ENCODE assay signal across 26 mouse cellular contexts in genomic region chr1:105170979-105171378, GRCm38 (mm10).
DNase-seq lines count a peak whose midpoint lies in the region; ATAC-seq and TF ChIP-seq lines count a peak whose summit lies in the region.
"Had no signal": no experiment of that assay in that cellular context is flagged by ENCODE, and none has a peak within 500 bp of the region (broad histone marks: within the 10 kb centered on the region; RNA-seq: fewer than 3 reads in every experiment).

No protein-coding gene starts in this region.

- no peak for TF ChIP-seq EP300 in liver, postnatal 0 days (IDR thresholded peaks at IDR 0.05; ENCODE audit: low read depth)
- TF ChIP-seq EP300 in lung, postnatal 0 days (IDR thresholded peaks at IDR 0.05) = no peak

- 27% methylated on average over 1 of the region's 1 CpGs for WGBS in liver, postnatal 0 days (ENCODE audit: insufficient replicate concordance)
- WGBS in bone marrow, adult 2 months = 7% methylated on average over 1 of the region's 1 CpGs
- WGBS in macrophage (ENCODE audit: missing documents) = 8% methylated on average over 1 of the region's 1 CpGs
- WGBS in embryonic facial prominence, embryonic 10.5 days = 70% methylated on average over 1 of the region's 1 CpGs
- 86% methylated on average over 1 of the region's 1 CpGs for WGBS in lung, postnatal 0 days
- 63% methylated on average over 1 of the region's 1 CpGs for WGBS in heart, embryonic 12.5 days

- no peaks in the 10 kb centered on the region for H3K79me2 ChIP-seq in macrophage (ENCODE audit: inconsistent target)

- no peaks in the 10 kb centered on the region for H3K9me3 ChIP-seq in liver, postnatal 0 days (ENCODE audit: low read length)
- no peaks in the 10 kb centered on the region for H3K9me3 ChIP-seq in embryonic facial prominence, embryonic 10.5 days
- no peaks in the 10 kb centered on the region for H3K9me3 ChIP-seq in lung, postnatal 0 days (ENCODE audit: low read length)
- no peaks in the 10 kb centered on the region for H3K9me3 ChIP-seq in heart, embryonic 12.5 days (replicated peaks)
- H3K9me3 ChIP-seq: embryonic facial prominence, embryonic 13.5 days; forebrain, embryonic 12.5 days; hindbrain, embryonic 10.5 days had no signal

- peak overlapping the region; percentile 50 for H3K27ac ChIP-seq in liver, postnatal 0 days (ENCODE audit: low read depth)
- peak overlapping the region; percentile 56; the same call in 1 of the 2 replicates for H3K27ac ChIP-seq in bone marrow, adult 2 months (ENCODE audit: control insufficient read depth, insufficient read depth, low read depth, low read length, poor library complexity)
- peak overlapping the region; percentile 82 for H3K27ac ChIP-seq in macrophage
- no peak overlapping the region for H3K27ac ChIP-seq in embryonic facial prominence, embryonic 10.5 days (replicated peaks)
- no peak overlapping the region for H3K27ac ChIP-seq in lung, postnatal 0 days (ENCODE audit: low read length)
- H3K27ac ChIP-seq in heart, embryonic 12.5 days (ENCODE audit: poor library complexity, severe bottlenecking) = no peak overlapping the region
- H3K27ac ChIP-seq: embryonic facial prominence, embryonic 13.5 days; forebrain, embryonic 12.5 days; hindbrain, embryonic 10.5 days had no signal

- no peaks in the 10 kb centered on the region for H3K36me3 ChIP-seq in liver, postnatal 0 days (replicated peaks; ENCODE audit: insufficient read depth, low read length)
- H3K36me3 ChIP-seq in macrophage (ENCODE audit: inconsistent target) = no peaks in the 10 kb centered on the region
- no peaks in the 10 kb centered on the region for H3K36me3 ChIP-seq in splenic B cell, adult 2 months (ENCODE audit: control insufficient read depth, insufficient read depth, low read length, poor library complexity, severe bottlenecking)
- no peaks in the 10 kb centered on the region for H3K36me3 ChIP-seq in embryonic facial prominence, embryonic 10.5 days (replicated peaks)
- no peaks in the 10 kb centered on the region for H3K36me3 ChIP-seq in lung, postnatal 0 days (ENCODE audit: insufficient read depth, low read length)
- H3K36me3 ChIP-seq in heart, embryonic 12.5 days = no peaks in the 10 kb centered on the region
- H3K36me3 ChIP-seq: embryonic facial prominence, embryonic 13.5 days; forebrain, embryonic 12.5 days; G1E; hindbrain, embryonic 10.5 days had no signal

- H3K4me3 ChIP-seq in liver, postnatal 0 days (ENCODE audit: low read depth, low read length) = no peak overlapping the region
- H3K4me3 ChIP-seq in bone marrow, adult 2 months (replicated peaks; ENCODE audit: control insufficient read depth, low read depth, low read length) = no peak overlapping the region
- H3K4me3 ChIP-seq in macrophage (ENCODE audit: inconsistent target) = no peak overlapping the region
- H3K4me3 ChIP-seq in embryonic facial prominence, embryonic 10.5 days = no peak overlapping the region
- H3K4me3 ChIP-seq in lung, postnatal 0 days (ENCODE audit: low read depth, low read length) = no peak overlapping the region
- H3K4me3 ChIP-seq in heart, embryonic 12.5 days = no peak overlapping the region
- H3K4me3 ChIP-seq: embryonic facial prominence, embryonic 13.5 days; erythroblast, embryonic 14.5 days; forebrain, embryonic 12.5 days; hindbrain, embryonic 10.5 days had no signal

- TF ChIP-seq CTCF in liver, postnatal 0 days (IDR thresholded peaks at IDR 0.05; ENCODE audit: low read depth) = no peak
- TF ChIP-seq CTCF in bone marrow, adult 2 months (IDR thresholded peaks at IDR 0.05; ENCODE audit: control insufficient read depth, insufficient read depth, low read length) = no peak
- no peak for TF ChIP-seq CTCF in lung, postnatal 0 days (IDR thresholded peaks at IDR 0.05)

- ATAC-seq in liver, postnatal 0 days = no peak
- ATAC-seq in lung, postnatal 0 days = no peak
- ATAC-seq in heart, embryonic 12.5 days (ENCODE audit: insufficient number of reproducible peaks, low FRiP score) = no peak
- ATAC-seq: activated CD4-positive, CD25-positive, alpha-beta regulatory T cell, adult 4 months; hindbrain, embryonic 16.5 days; midbrain, embryonic 16.5 days had no signal

- peaks cover 10% of the 10 kb centered on the region for H3K4me1 ChIP-seq in liver, postnatal 0 days (ENCODE audit: insufficient read depth)
- peaks cover 1% of the 10 kb centered on the region; the same call in 1 of the 2 replicates for H3K4me1 ChIP-seq in bone marrow, adult 2 months (ENCODE audit: control insufficient read depth, insufficient read depth, low read length)
- H3K4me1 ChIP-seq in embryonic facial prominence, embryonic 10.5 days = no peaks in the 10 kb centered on the region
- 0 out of 2 replicates have a peak, but pooled peaks cover 4% of the 10 kb centered on the region for H3K4me1 ChIP-seq in lung, postnatal 0 days (ENCODE audit: insufficient read depth, low read depth, low read length)
- 0 out of 2 replicates have a peak, but pooled peaks cover 3% of the 10 kb centered on the region for H3K4me1 ChIP-seq in heart, embryonic 12.5 days (replicated peaks)
- H3K4me1 ChIP-seq: forebrain, embryonic 12.5 days; hindbrain, embryonic 10.5 days had no signal

- no peak overlapping the region for H3K9ac ChIP-seq in liver, postnatal 0 days (replicated peaks)
- H3K9ac ChIP-seq in lung, postnatal 0 days (replicated peaks; ENCODE audit: low read depth) = no peak overlapping the region
- H3K9ac ChIP-seq in heart, embryonic 12.5 days = no peak overlapping the region
- H3K9ac ChIP-seq: embryonic facial prominence, embryonic 13.5 days; forebrain, embryonic 12.5 days had no signal

- DNase-seq in liver, postnatal 0 days = no peak
- no peak for DNase-seq in liver
- DNase-seq in splenic B cell, adult 2 months (ENCODE audit: low read depth, low spot score) = peak; percentile 39
- no peak for DNase-seq in embryonic facial prominence, embryonic 10.5 days (ENCODE audit: low spot score)
- no peak for DNase-seq in lung, postnatal 0 days (ENCODE audit: low spot score)
- DNase-seq: adrenal gland, postnatal 14 days; cerebellum, adult 11-12 months; cerebellum, postnatal 10 days; gastrocnemius, postnatal 25 days; kidney, postnatal 36 days; layer of hippocampus, postnatal 36 days; lung, adult 18-20 months; lung, postnatal 14 days; right cerebral cortex, adult 18-20 months had no signal

- no peak overlapping the region for H3K4me2 ChIP-seq in liver, postnatal 0 days (ENCODE audit: low read depth, low read length)
- no peak overlapping the region for H3K4me2 ChIP-seq in lung, postnatal 0 days (replicated peaks; ENCODE audit: low read depth, low read length)
- no peak overlapping the region for H3K4me2 ChIP-seq in heart, embryonic 12.5 days
- H3K4me2 ChIP-seq: embryonic facial prominence, embryonic 13.5 days; forebrain, embryonic 12.5 days; liver, embryonic 11.5 days had no signal

- no peak for TF ChIP-seq POLR2A in bone marrow, adult 2 months (IDR thresholded peaks at IDR 0.05; ENCODE audit: borderline replicate concordance, control insufficient read depth, low read depth, low read length)

- H3K27me3 ChIP-seq in liver, postnatal 0 days (ENCODE audit: insufficient read depth, low read length) = no peaks in the 10 kb centered on the region
- H3K27me3 ChIP-seq in splenic B cell, adult 2 months (ENCODE audit: control insufficient read depth, insufficient read depth, low read length, poor library complexity, severe bottlenecking) = no peaks in the 10 kb centered on the region
- no peaks in the 10 kb centered on the region for H3K27me3 ChIP-seq in embryonic facial prominence, embryonic 10.5 days (replicated peaks; ENCODE audit: low read depth, poor library complexity, severe bottlenecking)
- H3K27me3 ChIP-seq in lung, postnatal 0 days (replicated peaks; ENCODE audit: insufficient read depth, low read length) = no peaks in the 10 kb centered on the region
- H3K27me3 ChIP-seq in heart, embryonic 12.5 days (replicated peaks) = no peaks in the 10 kb centered on the region
- H3K27me3 ChIP-seq: embryonic facial prominence, embryonic 13.5 days; forebrain, embryonic 12.5 days had no signal

Comparison
In these comparisons a context has a peak if more than half of its experiments do, and no peak if none do; other contexts are left out.
1. H3K27ac ChIP-seq: peak in liver, postnatal 0 days (single experiment), bone marrow, adult 2 months (single experiment) and macrophage (single experiment); none in embryonic facial prominence, embryonic 10.5 days (single experiment), lung, postnatal 0 days (single experiment) and heart, embryonic 12.5 days (single experiment).